Mouse (Mus musculus): ENCODE data around the gene Rars2. TPM values are rescaled to one million over a fixed set of nuclear protein-coding genes. Genes with fewer than 3 reads are reported as not detected.

The Rars2 gene
- polyA plus RNA-seq, 1 experiment, result 7.5 TPM

DNA sequence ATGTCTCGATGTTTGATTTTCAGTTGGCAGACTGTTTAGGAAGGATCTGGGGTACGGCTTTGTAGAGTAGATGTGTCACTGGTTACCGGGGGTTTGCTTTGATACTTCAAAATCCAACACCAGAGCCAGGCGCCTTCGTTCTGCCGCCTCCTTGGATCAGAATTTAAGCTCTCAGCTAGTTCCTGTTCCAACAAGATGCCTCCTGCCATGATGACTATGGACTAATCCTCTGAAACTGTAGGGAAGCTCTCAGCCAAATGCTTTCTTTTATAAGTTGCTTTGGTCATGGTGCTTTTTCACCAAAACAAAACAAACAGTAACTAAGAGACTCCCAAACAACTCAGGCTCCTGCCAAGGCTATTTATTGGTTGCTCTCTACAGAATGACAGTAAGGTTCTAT is 11.6 kb upstream of the Rars2 start:
- DNase-seq, result no peak
- TF ChIP-seq POLR2A (IDR thresholded peaks at IDR 0.05; ENCODE audit: borderline replicate concordance, extremely low read depth, low read depth, low read length) (no peak), CTCF (IDR thresholded peaks at IDR 0.05; ENCODE audit: insufficient read depth, low read length) (no peak)
- Histone ChIP-seq H3K4me1 (ENCODE audit: control insufficient read depth, insufficient read depth, low read length) (no peaks in the 10 kb centered on the region), H3K4me3 (replicated peaks; ENCODE audit: extremely low read depth, low read depth, low read length) (no peak overlapping the region)
- 98% methylated on average over 6 of the region's 6 CpGs for WGBS

DNA sequence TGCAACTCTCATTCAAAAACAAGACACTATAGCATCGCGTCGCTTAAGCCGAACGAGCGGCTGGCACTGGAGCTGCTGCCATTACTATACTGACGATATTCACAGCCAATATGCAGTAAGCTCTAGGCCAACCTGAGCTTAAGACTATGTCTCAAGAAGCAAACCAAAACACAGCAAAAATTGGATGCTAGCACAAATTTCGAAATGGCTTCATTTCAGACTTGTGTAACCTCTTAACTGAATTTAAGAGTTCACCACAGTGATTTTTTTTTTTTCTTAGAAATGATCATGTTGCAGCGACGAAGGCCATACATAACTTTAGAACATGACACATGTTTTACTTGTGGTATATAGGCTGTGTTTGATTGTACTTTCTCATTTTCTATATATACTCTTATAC is 8.1 kb upstream of the Rars2 start:
- WGBS, result 91% methylated on average over 10 of the region's 10 CpGs
- H3K4me3 ChIP-seq (replicated peaks; ENCODE audit: extremely low read depth, low read depth, low read length), result no peak overlapping the region
- no peaks in the 10 kb centered on the region for H3K4me1 ChIP-seq (ENCODE audit: control insufficient read depth, insufficient read depth, low read length)
- no peak for TF ChIP-seq POLR2A (IDR thresholded peaks at IDR 0.05; ENCODE audit: borderline replicate concordance, extremely low read depth, low read depth, low read length)
- no peak for TF ChIP-seq CTCF (IDR thresholded peaks at IDR 0.05; ENCODE audit: insufficient read depth, low read length)
- DNase-seq, result no peak

DNA sequence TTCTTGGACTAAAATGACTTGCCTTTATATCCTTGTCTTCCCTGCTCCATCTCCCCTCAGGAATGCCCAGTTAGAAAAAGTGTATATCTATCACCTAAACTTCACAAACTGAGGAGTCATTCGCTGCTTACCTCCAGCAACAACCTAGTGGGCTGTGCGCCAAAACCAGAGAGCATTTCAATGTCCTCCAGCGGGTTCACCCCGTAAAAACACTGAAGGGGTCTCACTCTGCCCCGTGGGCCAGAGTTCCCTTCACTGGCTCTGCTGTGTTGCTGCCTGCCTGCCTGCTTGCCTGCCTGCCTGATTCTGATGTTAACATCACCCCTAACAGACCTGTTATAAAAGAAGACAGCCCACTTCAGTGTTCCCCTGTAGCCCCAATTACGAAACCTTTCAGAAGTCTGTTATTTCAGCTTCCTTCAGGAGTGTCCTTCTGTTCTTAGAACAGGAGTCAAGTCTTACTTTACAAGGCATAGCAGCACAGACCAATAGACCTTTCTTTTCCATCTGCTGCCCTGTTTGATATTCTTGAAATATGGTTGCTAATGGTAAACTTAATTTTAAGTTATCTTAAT is 1.1 kb upstream of the Rars2 start:
- peaks cover 10% of the 10 kb centered on the region; the same call in 1 of the 2 replicates for H3K4me1 ChIP-seq (ENCODE audit: control insufficient read depth, insufficient read depth, low read length)
- DNase-seq, result peak; percentile 8
- TF ChIP-seq CTCF (IDR thresholded peaks at IDR 0.05; ENCODE audit: insufficient read depth, low read length) (no peak), POLR2A (IDR thresholded peaks at IDR 0.05; ENCODE audit: borderline replicate concordance, extremely low read depth, low read depth, low read length) (no peak)
- H3K4me3 ChIP-seq (replicated peaks; ENCODE audit: extremely low read depth, low read depth, low read length), result peak overlapping the region; percentile 29
- 47% methylated on average over 6 of the region's 6 CpGs for WGBS

DNA sequence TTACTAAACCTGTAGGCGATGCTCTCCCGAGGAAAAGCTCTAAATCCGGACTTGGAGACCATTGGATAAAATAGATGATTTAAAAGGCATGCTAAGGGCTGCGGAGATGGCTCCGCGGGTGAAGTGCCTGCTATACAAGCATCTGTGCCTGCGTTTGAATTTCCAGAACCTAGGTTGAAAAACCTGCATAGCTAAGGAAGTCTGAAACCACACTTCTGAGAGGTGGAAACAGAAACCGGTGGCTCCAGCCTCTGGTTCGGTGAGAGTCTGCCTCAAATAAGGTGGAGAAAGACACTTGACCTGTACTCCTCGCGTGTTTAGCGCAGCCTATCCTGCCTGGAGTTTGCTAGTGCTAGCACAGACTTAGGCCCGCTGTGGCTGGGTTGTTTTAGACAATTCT is 546 bp downstream of the Rars2 start:
- Histone ChIP-seq H3K4me3 (replicated peaks; ENCODE audit: extremely low read depth, low read depth, low read length) (peak overlapping the region; percentile 92), H3K4me1 (ENCODE audit: control insufficient read depth, insufficient read depth, low read length) (peaks cover 10% of the 10 kb centered on the region; the same call in 1 of the 2 replicates)
- peak; percentile 16 for DNase-seq
- under 1% methylated on average over 13 of the region's 13 CpGs for WGBS
- no peak for TF ChIP-seq POLR2A (IDR thresholded peaks at IDR 0.05; ENCODE audit: borderline replicate concordance, extremely low read depth, low read depth, low read length)
- TF ChIP-seq CTCF (IDR thresholded peaks at IDR 0.05; ENCODE audit: insufficient read depth, low read length), result no peak

DNA sequence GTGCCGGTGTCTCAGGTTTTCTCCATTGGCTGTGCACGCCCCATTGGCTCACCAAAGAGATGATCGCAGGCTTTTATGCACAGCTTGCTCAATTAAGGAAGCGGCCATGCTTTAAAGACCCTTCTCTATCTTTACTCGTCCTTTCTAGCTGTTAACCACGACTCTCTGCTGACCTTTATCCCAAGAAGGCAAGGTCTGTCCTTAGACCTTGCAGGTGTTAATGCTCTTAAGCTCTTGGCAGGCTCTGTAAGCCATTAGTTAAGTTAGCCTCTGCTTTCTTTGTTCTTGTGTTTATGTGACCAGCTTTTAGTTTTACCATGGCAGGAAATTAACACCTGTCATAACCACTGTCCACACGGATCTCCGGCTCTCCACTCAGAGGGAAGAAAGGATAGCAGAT is 1.4 kb downstream of the Rars2 start:
- Histone ChIP-seq H3K4me1 (ENCODE audit: control insufficient read depth, insufficient read depth, low read length) (peaks cover 10% of the 10 kb centered on the region; the same call in 1 of the 2 replicates), H3K4me3 (replicated peaks; ENCODE audit: extremely low read depth, low read depth, low read length) (no peak overlapping the region)
- no peak for TF ChIP-seq CTCF (IDR thresholded peaks at IDR 0.05; ENCODE audit: insufficient read depth, low read length)
- TF ChIP-seq POLR2A (IDR thresholded peaks at IDR 0.05; ENCODE audit: borderline replicate concordance, extremely low read depth, low read depth, low read length), result no peak
- WGBS, result 72% methylated on average over 8 of the region's 8 CpGs
- DNase-seq, result no peak

DNA sequence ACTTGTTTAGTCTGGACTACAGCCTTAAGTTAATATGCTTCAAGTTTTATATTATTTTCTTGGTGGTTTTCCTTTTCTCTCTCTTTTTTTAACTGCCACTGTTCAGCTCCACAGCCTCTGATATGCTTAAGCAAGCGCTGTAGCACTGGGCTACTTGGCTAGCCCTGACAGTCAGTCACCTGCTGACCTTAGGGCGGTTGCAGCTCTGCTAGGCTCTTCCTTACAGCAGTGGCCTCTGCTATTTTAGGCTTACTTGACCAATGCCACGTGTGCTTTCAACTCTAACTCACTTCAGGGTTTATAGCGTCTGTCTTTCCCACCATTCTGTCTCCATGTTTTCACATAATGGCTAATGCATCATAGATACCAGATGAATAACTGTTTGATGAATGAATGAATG is 10.8 kb downstream of the Rars2 start:
- no peak overlapping the region for H3K4me3 ChIP-seq (replicated peaks; ENCODE audit: extremely low read depth, low read depth, low read length)
- DNase-seq, result no peak
- TF ChIP-seq POLR2A (IDR thresholded peaks at IDR 0.05; ENCODE audit: borderline replicate concordance, extremely low read depth, low read depth, low read length) (no peak), CTCF (IDR thresholded peaks at IDR 0.05; ENCODE audit: insufficient read depth, low read length) (no peak)
- 84% methylated on average over 4 of the region's 4 CpGs for WGBS
- H3K4me1 ChIP-seq (ENCODE audit: control insufficient read depth, insufficient read depth, low read length), result no peaks in the 10 kb centered on the region

DNA sequence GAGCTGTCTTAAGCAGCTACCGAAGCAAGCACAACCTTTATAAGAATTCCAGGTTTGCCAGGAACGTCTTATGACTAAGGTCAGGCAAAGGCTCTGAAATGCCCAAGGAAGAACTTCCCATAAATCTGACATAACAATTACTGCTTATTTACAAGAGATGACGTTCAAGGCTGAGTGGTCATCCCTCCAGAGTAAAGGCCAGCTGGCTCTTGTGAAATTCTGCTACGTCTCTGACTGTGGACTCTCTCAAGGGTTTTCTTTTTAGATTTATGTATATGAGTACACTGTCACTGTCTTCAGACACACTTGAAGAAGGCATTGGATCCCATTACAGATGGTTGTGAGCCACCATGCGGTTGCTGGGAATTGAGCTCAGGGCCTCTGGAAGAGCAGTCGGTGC is 11.6 kb downstream of the Rars2 start:
- WGBS, result 83% methylated on average over 6 of the region's 6 CpGs
- TF ChIP-seq CTCF (IDR thresholded peaks at IDR 0.05; ENCODE audit: insufficient read depth, low read length), result no peak
- TF ChIP-seq POLR2A (IDR thresholded peaks at IDR 0.05; ENCODE audit: borderline replicate concordance, extremely low read depth, low read depth, low read length), result no peak
- no peak for DNase-seq
- no peaks in the 10 kb centered on the region for H3K4me1 ChIP-seq (ENCODE audit: control insufficient read depth, insufficient read depth, low read length)
- H3K4me3 ChIP-seq (replicated peaks; ENCODE audit: extremely low read depth, low read depth, low read length), result no peak overlapping the region

DNA sequence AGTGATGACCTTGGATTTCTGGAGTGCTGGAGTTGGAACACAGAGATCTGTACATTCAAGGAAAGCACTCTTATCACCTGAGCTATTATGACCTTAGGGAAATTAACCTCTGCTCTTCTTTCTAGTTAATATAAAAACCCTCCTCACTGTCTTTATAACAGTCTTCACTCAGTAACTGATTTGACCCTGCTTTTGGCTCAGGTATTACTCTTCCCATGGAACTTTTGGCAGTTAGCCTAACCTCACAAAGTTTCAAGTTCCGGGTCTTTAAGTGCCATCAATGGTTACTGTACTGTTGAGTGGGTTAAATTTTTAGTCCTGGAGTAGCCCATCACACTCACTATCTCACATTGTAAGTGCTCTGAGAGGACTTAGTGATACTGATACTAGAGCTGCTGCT is 15.2 kb downstream of the Rars2 start:
- no peak for TF ChIP-seq CTCF (IDR thresholded peaks at IDR 0.05; ENCODE audit: insufficient read depth, low read length)
- no peak for TF ChIP-seq POLR2A (IDR thresholded peaks at IDR 0.05; ENCODE audit: borderline replicate concordance, extremely low read depth, low read depth, low read length)
- Histone ChIP-seq H3K4me3 (replicated peaks; ENCODE audit: extremely low read depth, low read depth, low read length) (no peak overlapping the region), H3K4me1 (ENCODE audit: control insufficient read depth, insufficient read depth, low read length) (no peaks in the 10 kb centered on the region)
- no peak for DNase-seq
- WGBS, result 69% methylated on average over 1 of the region's 1 CpGs

DNA sequence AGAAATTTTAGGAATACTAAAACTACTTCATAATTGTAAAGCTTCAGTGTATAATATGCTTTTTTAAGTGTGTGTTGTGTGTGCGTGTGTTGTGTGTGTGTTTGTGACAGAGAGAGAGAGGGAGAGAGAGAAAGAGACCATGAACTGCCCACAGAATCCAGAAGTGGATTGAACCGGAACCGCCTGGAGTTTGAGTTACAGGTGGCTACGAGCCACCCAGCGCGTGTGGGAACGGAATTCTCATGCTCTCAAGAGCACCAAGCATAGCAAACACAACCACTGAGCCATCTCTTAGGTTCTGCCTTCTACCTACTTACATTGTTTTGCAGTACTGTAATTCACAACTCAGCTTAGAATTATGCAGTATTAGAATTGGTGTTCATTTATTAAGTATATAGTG is 19.4 kb downstream of the Rars2 start:
- no peak for DNase-seq
- WGBS, result 94% methylated on average over 7 of the region's 7 CpGs
- H3K4me3 ChIP-seq (replicated peaks; ENCODE audit: extremely low read depth, low read depth, low read length), result no peak overlapping the region
- no peaks in the 10 kb centered on the region for H3K4me1 ChIP-seq (ENCODE audit: control insufficient read depth, insufficient read depth, low read length)
- TF ChIP-seq POLR2A (IDR thresholded peaks at IDR 0.05; ENCODE audit: borderline replicate concordance, extremely low read depth, low read depth, low read length) (no peak), CTCF (IDR thresholded peaks at IDR 0.05; ENCODE audit: insufficient read depth, low read length) (no peak)

DNA sequence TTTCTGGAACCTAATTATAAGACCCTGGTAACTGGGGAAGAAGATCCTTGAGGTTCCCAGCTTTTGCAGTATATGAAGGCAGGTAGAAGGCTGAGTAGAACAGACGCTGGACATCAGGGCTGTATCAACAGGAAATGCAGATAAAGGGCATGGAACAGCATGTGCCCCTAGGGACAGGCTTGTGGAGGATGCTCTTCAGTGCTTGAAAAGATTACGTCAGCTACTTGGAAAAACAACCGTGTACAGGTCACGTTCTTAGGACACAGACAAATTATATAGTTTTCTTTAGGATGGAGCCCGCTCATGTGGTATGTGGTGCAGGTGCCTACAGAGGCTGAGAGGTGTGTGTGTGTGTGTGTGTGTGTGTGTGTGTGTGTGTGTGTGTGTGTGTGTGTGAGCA is 21.3 kb downstream of the Rars2 start:
- Histone ChIP-seq H3K4me3 (replicated peaks; ENCODE audit: extremely low read depth, low read depth, low read length) (no peak overlapping the region), H3K4me1 (ENCODE audit: control insufficient read depth, insufficient read depth, low read length) (no peaks in the 10 kb centered on the region)
- TF ChIP-seq POLR2A (IDR thresholded peaks at IDR 0.05; ENCODE audit: borderline replicate concordance, extremely low read depth, low read depth, low read length) (no peak), CTCF (IDR thresholded peaks at IDR 0.05; ENCODE audit: insufficient read depth, low read length) (no peak)
- DNase-seq, result no peak
- 73% methylated on average over 5 of the region's 5 CpGs for WGBS

Data from lung, adult 2 months (tissue).